Mouse (Mus musculus) intestine, embryonic 14.5 days (tissue): Measurements from ENCODE around the gene Trim56. TPM values are rescaled to one million over a fixed set of nuclear protein-coding genes. Genes with fewer than 3 reads are reported as not detected.
A peak's percentile ranks its signal among the peaks of the same experiment; 100 is the strongest.

Experiments used
- ATAC-seq: fragments of 200-750 bp; cut with Nextera tagmentation; replicated peaks from 2 replicates; pipeline ENCODE4 v1.8.0; 2017; ENCODE audit warnings: low read depth, moderate number of reproducible peaks, moderate TSS enrichment, moderate library complexity; ENCODE audit not compliant: low FRiP score, low TSS enrichment
- DNase-seq: peaks from one replicate; pipeline ENCODE4 v3.0.0-alpha.2; 2018; ENCODE audit warnings: low spot score
- H3K27ac ChIP-seq: fragments of 300-500 bp; sonication (generic); 2 replicates; pipeline ENCODE4 v1.5.1; 2014; ENCODE audit warnings: low read depth, mild to moderate bottlenecking, control low read depth
- H3K27me3 ChIP-seq: fragments of 300-500 bp; sonication (generic); replicated peaks from 2 replicates; pipeline ENCODE4 v1.6.1; 2014; ENCODE audit warnings: low read length, control low read depth; ENCODE audit not compliant: control insufficient read depth, insufficient read depth
- H3K36me3 ChIP-seq: fragments of 300-500 bp; sonication (generic); 2 replicates; pipeline ENCODE4 v1.6.1; 2014; ENCODE audit warnings: low read length, control low read depth; ENCODE audit not compliant: control insufficient read depth, insufficient read depth
- H3K4me1 ChIP-seq: fragments of 300-500 bp; sonication (generic); replicated peaks from 2 replicates; pipeline ENCODE4 v1.6.1; 2014; ENCODE audit warnings: low read length, control low read depth, mixed read lengths; ENCODE audit not compliant: control insufficient read depth, insufficient read depth
- H3K4me2 ChIP-seq: fragments of 300-500 bp; sonication (generic); 2 replicates; pipeline ENCODE4 v1.6.1; 2014; ENCODE audit warnings: low read length
- H3K4me3 ChIP-seq: fragments of 300-500 bp; sonication (generic); 2 replicates; pipeline ENCODE4 v1.5.1; 2014; ENCODE audit warnings: low read depth, low read length, control low read depth, mixed read lengths
- H3K9ac ChIP-seq: fragments of 300-500 bp; sonication (generic); 2 replicates; pipeline ENCODE4 v1.6.1; 2014; ENCODE audit warnings: mild to moderate bottlenecking, low read length
- H3K9me3 ChIP-seq: fragments of 300-500 bp; sonication (generic); 2 replicates; pipeline ENCODE4 v1.6.1; 2016; ENCODE audit warnings: low read length, control low read depth; ENCODE audit not compliant: control insufficient read depth
- WGBS: fragments of 180-500 bp; shearing (Covaris S2); extraction: QIAGEN DNeasy Blood & Tissue Kit; methylation state at CpG from one replicate; pipeline ENCODE4 v1.1.7; 2014; 5-methylcytosine and 5-hydroxymethylcytosine counted together
- polyA plus RNA-seq: library from polyadenylated mRNA; unstranded; fragments of >200 nt; fragmentation: Nextera tagmentation; extraction: Ambion mirVana; gene quantifications from 2 replicates; pipeline ENCODE4 v1.2.1, GENCODE M21; 2014

Gene Trim56
- polyA plus RNA-seq, 1 experiment from 2014 or later, result 8.5 TPM

DNA sequence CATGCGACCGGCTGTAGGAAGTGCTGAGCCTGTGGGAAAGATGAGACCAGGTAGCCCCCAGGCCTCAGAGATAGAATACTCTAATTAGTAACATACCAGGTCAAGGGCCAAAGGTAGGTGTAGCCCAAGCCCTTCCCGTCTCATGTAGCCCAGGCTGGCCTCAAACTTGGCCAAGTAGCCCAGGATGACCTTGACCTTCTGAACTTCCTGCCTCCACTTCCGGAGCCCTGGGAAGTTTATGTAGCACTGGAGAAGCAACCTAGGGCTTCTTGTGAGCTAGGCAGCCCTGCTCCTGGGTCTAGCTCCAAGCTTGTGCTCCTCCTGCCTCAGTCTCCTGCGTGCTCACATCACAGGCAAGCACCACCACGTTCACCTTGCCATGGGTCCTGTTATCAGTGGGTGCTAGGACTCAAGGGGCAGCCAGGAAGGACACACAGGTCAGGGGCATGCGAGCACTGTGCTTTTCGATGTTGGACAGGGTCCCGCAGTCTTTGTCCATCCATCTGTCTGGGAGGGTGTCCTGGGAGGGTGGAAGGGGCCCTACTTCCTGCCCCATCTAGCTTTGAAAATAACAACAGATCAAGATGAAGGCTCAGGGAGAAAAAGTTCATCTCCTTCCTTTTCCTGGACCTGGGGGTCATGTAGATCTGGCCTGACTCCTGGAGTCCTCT, 983 bp downstream of the Trim56 start:
- H3K4me2 ChIP-seq, result peak overlapping the region; percentile 85
- peak overlapping the region; percentile 68 for H3K4me3 ChIP-seq
- DNase-seq (no peak), ATAC-seq (no peak)
- 77% methylated on average over 9 of the region's 9 CpGs for WGBS
- peak overlapping the region; percentile 74; the same call in 1 of the 2 replicates for H3K9ac ChIP-seq
- H3K27me3 ChIP-seq, result no peaks in the 10 kb centered on the region
- no peak overlapping the region for H3K27ac ChIP-seq
- peaks cover 14% of the 10 kb centered on the region for H3K4me1 ChIP-seq
- no peaks in the 10 kb centered on the region for H3K9me3 ChIP-seq
- H3K36me3 ChIP-seq, result peaks cover 16% of the 10 kb centered on the region

DNA sequence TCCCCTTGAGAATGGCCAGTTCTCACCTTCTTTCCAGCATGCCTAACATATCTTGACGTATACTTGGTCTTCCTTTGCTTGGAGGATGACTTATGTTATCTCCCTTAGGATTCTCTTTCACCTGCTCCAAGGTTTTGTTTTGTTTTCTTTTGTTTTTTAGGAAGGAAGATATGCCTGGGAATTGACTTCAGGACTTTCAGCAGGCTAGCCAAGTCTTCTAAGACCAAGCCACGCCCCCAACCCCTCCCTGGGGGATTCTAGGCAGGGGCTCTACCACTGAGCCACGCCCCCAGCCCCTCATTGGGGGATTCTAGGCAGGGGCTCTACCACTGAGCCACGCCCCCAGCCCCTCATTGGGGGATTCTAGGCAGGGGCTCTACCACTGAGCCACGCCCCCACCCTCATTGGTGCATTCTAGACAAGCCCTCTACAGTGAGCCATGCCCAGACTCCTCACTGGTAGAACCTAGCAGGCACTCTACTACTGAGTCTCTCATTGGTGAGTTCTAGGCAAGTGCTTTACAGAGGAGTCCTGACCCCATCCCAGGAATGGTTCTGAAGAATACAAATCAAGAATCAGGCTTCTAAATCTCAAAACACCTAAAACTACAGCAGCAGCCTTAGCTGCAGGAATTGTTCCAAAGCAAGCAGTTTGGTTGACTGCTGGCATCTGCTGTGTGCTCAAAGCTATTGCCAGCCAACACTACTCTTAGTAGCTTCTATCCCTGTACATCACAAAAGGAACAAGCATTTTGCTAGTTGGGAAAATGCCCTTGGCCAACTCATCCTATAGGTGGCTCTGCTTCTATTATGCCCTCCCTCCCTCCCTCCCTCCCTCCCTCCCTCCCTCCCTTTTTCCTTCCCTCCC, 4.2 kb downstream of the Trim56 start:
- H3K4me2 ChIP-seq, result no peak overlapping the region
- ATAC-seq, result no peak
- H3K9ac ChIP-seq, result no peak overlapping the region
- WGBS, result 81% methylated on average over 5 of the region's 5 CpGs
- peaks cover 16% of the 10 kb centered on the region for H3K36me3 ChIP-seq
- no peaks in the 10 kb centered on the region for H3K9me3 ChIP-seq
- no peak for DNase-seq
- H3K4me3 ChIP-seq, result no peak overlapping the region
- H3K27ac ChIP-seq, result no peak overlapping the region
- H3K4me1 ChIP-seq, result peaks cover 14% of the 10 kb centered on the region
- H3K27me3 ChIP-seq, result no peaks in the 10 kb centered on the region

DNA sequence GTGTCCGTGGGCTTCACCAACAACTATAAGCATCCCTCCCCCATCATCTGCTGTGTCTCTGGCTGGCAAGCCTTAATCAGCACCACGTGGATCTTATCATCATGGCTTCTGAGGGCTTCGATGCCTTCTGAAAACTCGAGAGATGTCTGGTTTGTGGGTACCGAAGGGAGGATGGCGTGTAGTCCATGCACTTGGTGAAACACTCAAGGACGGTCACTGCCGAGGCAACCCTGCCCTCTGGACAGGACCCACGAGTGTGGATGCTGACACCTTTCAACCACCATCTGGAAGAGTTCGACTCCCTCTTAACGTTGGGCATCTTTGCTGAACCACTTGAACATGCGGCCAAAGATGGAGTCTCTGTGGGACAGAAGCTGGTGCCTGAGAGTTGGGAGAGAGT, 5.1 kb downstream of the Trim56 start:
- 93% methylated on average over 12 of the region's 12 CpGs for WGBS
- peaks cover 11% of the 10 kb centered on the region for H3K4me1 ChIP-seq
- H3K9me3 ChIP-seq, result no peaks in the 10 kb centered on the region
- ATAC-seq (no peak), DNase-seq (no peak)
- H3K27ac ChIP-seq, result no peak overlapping the region
- H3K36me3 ChIP-seq, result peaks cover 16% of the 10 kb centered on the region
- H3K4me3 ChIP-seq, result no peak overlapping the region
- H3K4me2 ChIP-seq, result no peak overlapping the region
- H3K27me3 ChIP-seq, result no peaks in the 10 kb centered on the region
- no peak overlapping the region for H3K9ac ChIP-seq

DNA sequence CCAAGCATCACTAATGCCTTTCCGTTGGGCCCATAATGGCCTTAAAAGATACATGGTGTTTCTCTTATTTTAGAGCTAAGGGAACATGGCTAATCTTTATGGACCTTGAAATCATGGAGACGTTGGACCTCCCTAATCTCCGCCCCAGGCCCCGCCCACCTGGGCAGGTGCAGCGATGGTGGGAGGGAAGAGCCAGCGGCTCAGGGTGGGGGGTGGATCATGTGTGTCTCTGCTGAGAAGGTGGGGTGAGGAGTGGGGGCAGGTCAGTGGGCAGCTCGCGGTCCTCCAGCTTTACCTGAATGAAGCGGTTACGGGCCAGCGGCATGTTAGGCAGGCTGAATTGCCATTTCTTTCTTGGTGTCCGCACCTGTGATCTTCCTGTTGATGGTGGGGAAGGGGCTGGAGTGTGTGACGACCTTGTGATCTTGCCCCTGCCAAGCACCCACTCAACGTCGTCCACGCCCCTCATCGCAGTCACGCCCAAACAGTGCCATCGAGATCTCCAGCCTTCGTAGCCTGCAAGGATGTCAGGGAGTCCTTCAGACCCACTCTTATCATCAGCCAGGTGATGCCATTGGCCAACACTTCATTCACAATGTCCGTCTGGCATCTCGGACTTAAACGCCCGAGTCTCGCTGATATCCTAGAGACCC, 5.9 kb downstream of the Trim56 start:
- no peaks in the 10 kb centered on the region for H3K9me3 ChIP-seq
- DNase-seq (no peak), ATAC-seq (no peak)
- WGBS, result 56% methylated on average over 25 of the region's 25 CpGs
- H3K36me3 ChIP-seq, result peaks cover 16% of the 10 kb centered on the region
- no peak overlapping the region for H3K4me2 ChIP-seq
- H3K27me3 ChIP-seq, result no peaks in the 10 kb centered on the region
- H3K4me1 ChIP-seq, result peaks cover 5% of the 10 kb centered on the region
- no peak overlapping the region for H3K9ac ChIP-seq
- no peak overlapping the region for H3K27ac ChIP-seq
- no peak overlapping the region for H3K4me3 ChIP-seq

DNA sequence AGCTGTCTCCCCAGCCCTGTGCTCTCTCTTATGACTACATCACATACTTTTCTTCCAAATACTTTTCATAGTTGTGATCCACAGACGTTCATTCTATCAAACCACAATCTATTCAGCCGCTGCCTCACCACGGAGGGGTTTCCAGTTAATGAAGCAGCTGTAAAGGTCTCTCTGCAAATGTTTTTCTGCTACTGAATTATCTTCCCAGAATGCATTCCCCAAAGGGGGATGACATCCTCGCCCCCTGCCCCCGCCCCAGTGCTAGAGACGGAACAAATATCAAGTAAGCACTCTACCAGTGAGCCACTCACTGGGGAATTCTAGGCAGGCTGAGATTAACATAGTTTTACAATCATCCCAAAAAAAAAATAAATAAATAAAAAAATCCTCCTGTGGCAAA, 7.9 kb downstream of the Trim56 start:
- H3K27me3 ChIP-seq, result no peaks in the 10 kb centered on the region
- H3K4me1 ChIP-seq, result no peaks in the 10 kb centered on the region
- DNase-seq (no peak), ATAC-seq (no peak)
- H3K4me3 ChIP-seq, result no peak overlapping the region
- no peak overlapping the region for H3K9ac ChIP-seq
- H3K27ac ChIP-seq, result no peak overlapping the region
- WGBS, result 60% methylated on average over 6 of the region's 6 CpGs
- no peaks in the 10 kb centered on the region for H3K9me3 ChIP-seq
- H3K4me2 ChIP-seq, result no peak overlapping the region
- peaks cover 10% of the 10 kb centered on the region for H3K36me3 ChIP-seq

DNA sequence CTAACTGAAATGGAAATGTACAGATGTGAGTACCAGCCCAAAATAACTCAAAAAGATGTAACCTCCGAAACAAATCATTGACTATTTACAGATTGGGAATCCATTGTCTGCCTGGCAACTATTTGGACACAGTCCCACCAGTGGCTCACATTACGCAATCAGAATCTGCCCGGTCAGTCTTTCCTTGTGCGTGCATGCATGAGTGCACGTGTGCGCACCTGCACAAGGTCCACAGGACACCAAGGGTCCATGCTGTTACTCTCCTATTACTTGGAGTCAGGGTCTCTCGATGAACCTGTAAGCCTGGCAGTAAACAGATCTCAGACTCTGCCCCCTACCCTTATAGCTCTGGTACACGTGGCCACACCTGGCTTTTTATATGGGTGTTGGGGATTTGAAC, 8.3 kb downstream of the Trim56 start:
- no peak for ATAC-seq
- WGBS, result 81% methylated on average over 8 of the region's 8 CpGs

DNA sequence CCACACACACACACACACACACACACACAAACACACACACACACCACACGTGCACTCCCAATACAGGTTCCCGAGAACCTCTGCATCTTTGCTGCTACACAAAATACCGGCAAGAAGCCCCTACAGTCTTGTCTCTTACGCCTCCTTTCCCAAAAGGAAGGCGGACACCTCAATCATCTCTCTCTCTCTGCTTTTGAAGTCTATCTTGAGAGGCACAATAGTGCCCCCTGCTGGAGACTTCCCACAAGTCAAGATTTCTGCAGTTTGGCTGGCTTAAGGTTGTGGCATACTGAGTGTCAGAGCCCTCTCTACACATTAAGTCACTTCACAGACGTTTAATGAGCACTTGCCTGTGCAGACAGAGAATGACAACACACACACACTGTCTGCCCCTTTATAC, 9.0 kb downstream of the Trim56 start:
- ATAC-seq, result 0 out of 2 replicates have a peak, but pooled peaks have one; percentile 6

More for the DNA sequence above, 8.3 kb downstream of the Trim56 start:
- H3K36me3 ChIP-seq, result peaks cover 6% of the 10 kb centered on the region; the same call in 1 of the 2 replicates
- no peak for DNase-seq
- H3K4me1 ChIP-seq, result no peaks in the 10 kb centered on the region
- H3K9me3 ChIP-seq, result no peaks in the 10 kb centered on the region
- H3K27ac ChIP-seq, result no peak overlapping the region
- no peaks in the 10 kb centered on the region for H3K27me3 ChIP-seq
- no peak overlapping the region for H3K4me2 ChIP-seq
- no peak overlapping the region for H3K4me3 ChIP-seq
- no peak overlapping the region for H3K9ac ChIP-seq

DNA sequence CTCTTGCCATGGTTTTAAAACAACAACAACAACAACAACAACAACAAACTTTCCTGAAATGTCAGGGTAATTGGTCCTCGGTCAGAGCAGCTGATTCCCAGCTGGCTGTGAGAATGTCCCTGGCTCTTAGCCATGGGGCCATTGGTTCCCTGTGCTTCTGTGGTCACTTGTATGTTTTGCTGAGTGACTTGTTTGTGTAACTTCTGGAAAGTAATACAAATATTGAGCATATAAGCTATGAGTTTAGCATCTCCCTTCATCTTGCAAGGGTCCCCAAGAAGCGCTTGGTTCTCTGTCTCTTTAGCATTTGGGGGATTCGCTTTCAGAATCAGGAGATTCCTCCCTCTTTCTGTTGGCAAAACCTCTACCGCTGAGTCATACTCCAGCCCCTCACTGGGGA, 9.6 kb downstream of the Trim56 start:
- WGBS, result 72% methylated on average over 4 of the region's 4 CpGs
- no peak for DNase-seq

More for the DNA sequence above, 9.0 kb downstream of the Trim56 start:
- no peak overlapping the region for H3K27ac ChIP-seq
- H3K4me2 ChIP-seq, result no peak overlapping the region
- no peak overlapping the region for H3K9ac ChIP-seq
- no peaks in the 10 kb centered on the region for H3K27me3 ChIP-seq
- H3K4me1 ChIP-seq, result no peaks in the 10 kb centered on the region
- H3K36me3 ChIP-seq, result 0 out of 2 replicates have a peak, but pooled peaks cover 4% of the 10 kb centered on the region
- DNase-seq, result peak; percentile 93
- no peak overlapping the region for H3K4me3 ChIP-seq
- no peaks in the 10 kb centered on the region for H3K9me3 ChIP-seq
- 7% methylated on average over 6 of the region's 6 CpGs for WGBS

More for the DNA sequence above, 9.6 kb downstream of the Trim56 start:
- Histone ChIP-seq H3K4me2 (no peak overlapping the region), H3K36me3 (0 out of 2 replicates have a peak, but pooled peaks cover 4% of the 10 kb centered on the region), H3K27me3 (no peaks in the 10 kb centered on the region), H3K9ac (no peak overlapping the region), H3K4me3 (no peak overlapping the region), H3K9me3 (no peaks in the 10 kb centered on the region), H3K4me1 (no peaks in the 10 kb centered on the region), H3K27ac (no peak overlapping the region)
- ATAC-seq, result no peak
